Mouse (Mus musculus) bone marrow, adult 2 months (tissue): Measurements from ENCODE around the gene Pth1r.
"Not testable (repeated sequence)": the region's sequence is repeated elsewhere in the genome, so short reads cannot be mapped to it uniquely, and the experiment has no call there.

Experiments
- CTCF ChIP-seq: fragments of 200-500 bp; IDR thresholded peaks from 2 replicates; pipeline ENCODE4 v1.5.1; 2011; ENCODE audit warnings: low read length, control low read depth; ENCODE audit not compliant: control insufficient read depth, insufficient read depth
- POLR2A ChIP-seq: fragments of 200-500 bp; IDR thresholded peaks from 2 replicates; pipeline ENCODE4 v1.6.1; 2011; ENCODE audit warnings: low read depth, mild to moderate bottlenecking, control low read depth, low read length, borderline replicate concordance; ENCODE audit not compliant: control insufficient read depth

GRCm38 (mm10) chr9:110682697-110683096, 64.2 kb downstream of the Pth1r start:
- not testable (repeated sequence) for TF ChIP-seq CTCF, POLR2A
